Mouse (Mus musculus) kidney, adult 2 months (tissue): ENCODE measurements around the gene Zdhhc7. TPM values are rescaled to one million over a fixed set of nuclear protein-coding genes. Genes with fewer than 3 reads are reported as not detected.

ENCODE experiments used
- DNase-seq: peaks from one replicate; pipeline ENCODE4 v3.0.0; 2021
- H3K27ac ChIP-seq: fragments of 200-500 bp; 2 replicates; pipeline ENCODE4 v1.5.1; 2012; ENCODE audit warnings: low read depth, low read length, control low read depth, inconsistent platforms; ENCODE audit not compliant: insufficient read depth
- H3K27me3 ChIP-seq: fragments of 200-500 bp; replicated peaks from 2 replicates; pipeline ENCODE4 v1.6.1; 2012; ENCODE audit warnings: mild to moderate bottlenecking, moderate library complexity, low read length, inconsistent platforms; ENCODE audit not compliant: control insufficient read depth, insufficient read depth
- H3K36me3 ChIP-seq: fragments of 200-500 bp; 2 replicates; pipeline ENCODE4 v1.6.1; 2012; ENCODE audit warnings: mild to moderate bottlenecking, moderate library complexity, low read length, inconsistent platforms; ENCODE audit not compliant: control insufficient read depth, insufficient read depth
- H3K4me1 ChIP-seq: fragments of 200-500 bp; 2 replicates; pipeline ENCODE4 v1.6.1; 2011; ENCODE audit warnings: low read length; ENCODE audit not compliant: control insufficient read depth, insufficient read depth
- H3K4me3 ChIP-seq: fragments of 200-500 bp; 2 replicates; pipeline ENCODE4 v1.5.1; 2011; ENCODE audit warnings: mild to moderate bottlenecking, low read depth, low read length, control low read depth; ENCODE audit not compliant: insufficient read depth
- CTCF ChIP-seq: fragments of 200-500 bp; conservative IDR thresholded peaks from 2 replicates; pipeline ENCODE4 v1.5.1; 2011; ENCODE audit warnings: low read depth, mild to moderate bottlenecking, control low read depth, low read length, moderate library complexity, mixed read lengths; ENCODE audit not compliant: insufficient read depth, insufficient read length
- POLR2A ChIP-seq: fragments of 200-500 bp; IDR thresholded peaks from one replicate; pipeline ENCODE4 v1.6.1; 2011; ENCODE audit warnings: low read depth, low read length, control low read depth
- WGBS: fragments of 180-500 bp; shearing (Covaris S2); methylation state at CpG from one replicate; pipeline ENCODE4 v1.1.7; 2018; 5-methylcytosine and 5-hydroxymethylcytosine counted together
- polyA plus RNA-seq: library from polyadenylated mRNA; depleted of rRNA; stranded (reverse); fragments of >200 nt; gene quantifications from 2 replicates; pipeline ENCODE4 v1.2.3, GENCODE M21; 2012

Gene Zdhhc7
- polyA plus RNA-seq, 1 experiment: 58.7 TPM

DNA sequence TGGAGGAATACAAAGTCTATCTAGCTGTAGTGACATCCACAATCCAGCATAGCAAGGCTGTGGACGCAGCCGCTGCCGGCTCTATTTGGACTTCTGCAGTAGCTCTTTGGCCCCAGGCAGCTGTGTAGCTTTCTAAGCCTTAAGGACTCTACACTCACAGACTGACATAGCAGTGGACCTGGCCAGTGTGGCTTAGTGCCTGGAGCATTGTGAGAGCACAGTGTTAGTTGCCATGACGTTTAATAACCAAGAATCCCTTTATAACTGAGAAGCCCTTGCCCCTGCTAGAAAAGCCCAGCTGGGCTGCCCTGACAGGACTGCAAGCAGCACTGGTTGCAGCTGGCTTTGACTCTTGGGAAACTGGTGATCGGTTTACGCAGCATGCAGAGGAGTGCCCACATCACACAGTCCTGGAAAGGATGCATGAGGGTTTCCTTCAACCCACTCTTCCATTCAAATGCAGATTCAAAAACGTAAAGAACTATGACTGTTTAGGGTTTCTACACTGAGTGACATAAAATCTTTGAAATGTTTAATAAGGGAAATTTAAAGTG lies 23.6 kb upstream of the Zdhhc7 start:
- no peak overlapping the region for H3K4me3 ChIP-seq
- 71% methylated on average over 7 of the region's 7 CpGs for WGBS
- no peaks in the 10 kb centered on the region for H3K4me1 ChIP-seq
- TF ChIP-seq CTCF (no peak), POLR2A (no peak)
- no peaks in the 10 kb centered on the region for H3K27me3 ChIP-seq
- H3K36me3 ChIP-seq: no peaks in the 10 kb centered on the region
- H3K27ac ChIP-seq: peak overlapping the region; percentile 12; the same call in 1 of the 2 replicates
- DNase-seq: no peak

DNA sequence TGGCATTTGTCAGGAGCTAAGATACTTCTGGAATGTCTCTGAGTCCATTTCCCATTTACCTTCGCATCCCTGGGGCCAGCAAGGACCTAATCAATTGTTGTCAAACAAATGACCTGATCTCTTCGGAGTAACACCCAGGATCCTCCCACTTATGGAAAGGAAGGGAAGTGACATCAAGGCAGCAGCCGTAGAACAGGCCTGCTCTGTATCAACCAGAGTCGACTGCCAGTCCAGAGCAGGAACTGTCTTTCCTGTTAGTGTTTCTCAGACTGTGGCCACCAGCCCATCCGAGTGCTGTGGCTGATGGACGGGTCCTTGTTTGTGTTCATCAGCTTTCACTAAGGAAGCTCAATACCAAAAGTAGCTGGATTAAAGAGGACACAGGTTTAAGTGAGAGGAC lies 23.0 kb upstream of the Zdhhc7 start:
- peak; percentile 32 for DNase-seq
- Histone ChIP-seq H3K4me3 (no peak overlapping the region), H3K27ac (0 out of 2 replicates have a peak overlapping the region, but pooled peaks have one; percentile 12), H3K4me1 (no peaks in the 10 kb centered on the region), H3K36me3 (no peaks in the 10 kb centered on the region), H3K27me3 (no peaks in the 10 kb centered on the region)
- TF ChIP-seq POLR2A: no peak
- no peak for TF ChIP-seq CTCF
- WGBS: 55% methylated on average over 6 of the region's 6 CpGs

DNA sequence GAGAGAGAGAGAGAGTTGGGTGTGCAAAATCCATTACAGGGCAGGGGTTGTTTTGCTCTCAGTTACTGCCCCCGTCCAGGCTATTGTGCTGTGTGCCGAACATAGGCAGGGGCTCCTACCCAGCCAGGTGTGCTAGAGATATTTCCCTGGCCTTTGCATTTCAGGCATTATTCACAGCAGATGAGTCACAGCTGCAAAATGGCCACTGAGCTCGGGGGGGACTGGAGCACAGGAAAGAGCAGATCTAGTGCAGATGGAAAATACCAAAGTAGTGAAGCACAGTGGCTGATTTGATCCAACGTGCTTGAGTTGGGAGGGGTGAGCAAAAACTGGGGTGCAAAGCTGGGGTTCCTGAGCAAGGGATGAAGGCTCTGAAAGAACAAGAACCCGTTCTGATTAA lies 19.7 kb upstream of the Zdhhc7 start:
- DNase-seq: no peak
- H3K27ac ChIP-seq: no peak overlapping the region
- H3K4me1 ChIP-seq: no peaks in the 10 kb centered on the region; the same call in 1 of the 2 replicates
- no peak for TF ChIP-seq CTCF
- TF ChIP-seq POLR2A: no peak
- H3K27me3 ChIP-seq: no peaks in the 10 kb centered on the region
- no peak overlapping the region for H3K4me3 ChIP-seq
- WGBS: 54% methylated on average over 5 of the region's 5 CpGs
- H3K36me3 ChIP-seq: no peaks in the 10 kb centered on the region

DNA sequence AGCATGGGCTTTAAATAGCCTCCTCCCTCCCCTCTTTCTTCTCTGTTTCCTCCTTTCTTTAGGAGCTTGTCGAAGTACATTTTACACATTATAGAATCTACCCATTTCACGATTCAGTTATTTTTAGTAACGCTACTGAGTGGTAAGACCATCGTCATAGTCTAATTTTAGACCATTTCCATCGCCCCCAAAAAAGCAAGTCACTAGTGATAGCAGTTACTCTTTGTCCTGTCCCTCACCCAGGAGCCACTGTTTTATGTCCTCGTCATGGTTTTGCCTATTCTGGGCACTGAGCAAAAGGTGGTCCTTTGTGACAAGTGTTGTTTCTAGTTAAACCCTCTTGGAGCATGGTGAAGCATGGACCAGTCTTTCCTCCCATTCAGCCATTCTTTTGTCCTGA lies 18.6 kb upstream of the Zdhhc7 start:
- H3K4me3 ChIP-seq: no peak overlapping the region
- no peak for TF ChIP-seq POLR2A
- TF ChIP-seq CTCF: no peak
- no peaks in the 10 kb centered on the region for H3K27me3 ChIP-seq
- H3K36me3 ChIP-seq: no peaks in the 10 kb centered on the region
- no peak overlapping the region for H3K27ac ChIP-seq
- no peak for DNase-seq
- H3K4me1 ChIP-seq: no peaks in the 10 kb centered on the region; the same call in 1 of the 2 replicates
- 76% methylated on average over 6 of the region's 6 CpGs for WGBS

DNA sequence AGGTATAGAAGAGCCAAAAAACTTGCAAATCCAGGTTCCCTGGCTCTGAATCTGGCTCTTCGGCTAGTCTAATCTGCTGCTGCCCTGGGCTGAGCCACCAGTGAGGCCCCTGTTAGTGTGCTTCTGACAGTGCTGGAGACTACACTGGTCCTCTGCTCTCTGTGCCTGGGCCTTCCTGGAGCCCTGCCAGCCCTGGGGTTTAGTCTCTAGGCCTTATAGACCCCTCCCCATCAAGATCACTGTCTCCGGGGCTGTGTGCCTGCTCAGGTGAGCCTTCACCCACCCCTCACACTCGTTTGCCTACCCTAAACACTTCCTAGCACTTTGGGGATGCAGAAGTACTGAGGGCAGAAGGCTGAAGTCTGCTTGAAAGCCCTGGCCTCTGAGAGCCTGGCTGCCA lies 18.1 kb upstream of the Zdhhc7 start:
- TF ChIP-seq POLR2A (no peak), CTCF (no peak)
- Histone ChIP-seq H3K27me3 (no peaks in the 10 kb centered on the region), H3K36me3 (no peaks in the 10 kb centered on the region), H3K4me1 (no peaks in the 10 kb centered on the region; the same call in 1 of the 2 replicates), H3K27ac (no peak overlapping the region), H3K4me3 (no peak overlapping the region)
- 68% methylated on average over 3 of the region's 3 CpGs for WGBS
- no peak for DNase-seq

DNA sequence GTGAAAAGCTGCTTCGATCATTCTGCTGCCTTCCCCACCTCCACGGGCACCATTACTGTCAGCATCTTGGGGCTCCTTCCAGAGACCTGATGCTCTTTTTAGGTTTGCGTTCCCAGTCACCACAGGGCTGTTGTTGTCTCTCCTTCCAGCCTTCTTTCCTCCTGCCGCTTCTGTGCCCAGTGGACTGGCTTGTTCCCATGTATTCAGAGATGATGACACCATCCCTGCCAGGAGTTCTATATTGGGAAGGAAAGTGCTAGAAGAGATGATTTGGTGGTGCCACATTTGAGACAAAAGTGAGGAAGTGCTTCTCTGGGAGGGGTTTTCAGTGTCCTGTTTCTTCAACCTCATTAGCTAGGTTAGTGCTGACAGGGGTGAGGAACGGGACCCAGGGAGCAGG lies 17.6 kb upstream of the Zdhhc7 start:
- H3K4me1 ChIP-seq: no peaks in the 10 kb centered on the region; the same call in 1 of the 2 replicates
- 80% methylated on average over 5 of the region's 5 CpGs for WGBS
- H3K36me3 ChIP-seq: no peaks in the 10 kb centered on the region
- no peak for TF ChIP-seq CTCF
- no peak for TF ChIP-seq POLR2A
- no peak overlapping the region for H3K27ac ChIP-seq
- no peak overlapping the region for H3K4me3 ChIP-seq
- no peak for DNase-seq
- no peaks in the 10 kb centered on the region for H3K27me3 ChIP-seq

DNA sequence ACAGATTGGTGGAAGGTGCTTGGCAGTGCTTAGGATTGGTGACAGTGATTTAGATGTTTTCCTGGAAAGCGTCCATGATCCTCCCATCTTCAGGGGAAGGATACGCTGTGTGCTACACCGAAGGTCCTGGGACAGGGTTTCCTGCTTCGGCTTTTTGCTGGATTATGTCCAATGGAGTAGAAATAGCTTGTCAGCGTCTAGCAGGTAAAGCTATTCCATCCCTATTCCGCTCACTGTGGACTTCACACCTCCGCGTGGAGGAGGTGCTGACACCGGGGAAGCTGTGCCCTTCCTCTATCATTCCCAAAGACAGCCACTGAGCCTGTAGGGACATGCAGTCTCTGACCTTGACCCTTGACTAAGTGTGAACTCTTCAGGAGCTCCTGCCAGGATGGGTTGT lies 16.9 kb upstream of the Zdhhc7 start:
- Histone ChIP-seq H3K4me3 (no peak overlapping the region), H3K4me1 (peaks cover under 1% of the 10 kb centered on the region; the same call in 1 of the 2 replicates), H3K27ac (0 out of 2 replicates have a peak overlapping the region, but pooled peaks have one; percentile 20), H3K36me3 (no peaks in the 10 kb centered on the region), H3K27me3 (no peaks in the 10 kb centered on the region)
- no peak for TF ChIP-seq CTCF
- TF ChIP-seq POLR2A: no peak
- WGBS: 46% methylated on average over 9 of the region's 9 CpGs
- peak; percentile 85 for DNase-seq

GRCm38 (mm10) chr8:120116600-120116999 lies 15.3 kb upstream of the Zdhhc7 start:
- Histone ChIP-seq H3K4me1 (peaks cover 6% of the 10 kb centered on the region; the same call in 1 of the 2 replicates), H3K4me3 (no peak overlapping the region), H3K27ac (no peak overlapping the region), H3K27me3 (no peaks in the 10 kb centered on the region), H3K36me3 (no peaks in the 10 kb centered on the region)
- 41% methylated on average over 7 of the region's 7 CpGs for WGBS
- no peak for TF ChIP-seq CTCF
- TF ChIP-seq POLR2A: no peak
- DNase-seq: no peak
